Comparison of ENCODE assay signal across 8 mouse cellular contexts in the genomic region with DNA sequence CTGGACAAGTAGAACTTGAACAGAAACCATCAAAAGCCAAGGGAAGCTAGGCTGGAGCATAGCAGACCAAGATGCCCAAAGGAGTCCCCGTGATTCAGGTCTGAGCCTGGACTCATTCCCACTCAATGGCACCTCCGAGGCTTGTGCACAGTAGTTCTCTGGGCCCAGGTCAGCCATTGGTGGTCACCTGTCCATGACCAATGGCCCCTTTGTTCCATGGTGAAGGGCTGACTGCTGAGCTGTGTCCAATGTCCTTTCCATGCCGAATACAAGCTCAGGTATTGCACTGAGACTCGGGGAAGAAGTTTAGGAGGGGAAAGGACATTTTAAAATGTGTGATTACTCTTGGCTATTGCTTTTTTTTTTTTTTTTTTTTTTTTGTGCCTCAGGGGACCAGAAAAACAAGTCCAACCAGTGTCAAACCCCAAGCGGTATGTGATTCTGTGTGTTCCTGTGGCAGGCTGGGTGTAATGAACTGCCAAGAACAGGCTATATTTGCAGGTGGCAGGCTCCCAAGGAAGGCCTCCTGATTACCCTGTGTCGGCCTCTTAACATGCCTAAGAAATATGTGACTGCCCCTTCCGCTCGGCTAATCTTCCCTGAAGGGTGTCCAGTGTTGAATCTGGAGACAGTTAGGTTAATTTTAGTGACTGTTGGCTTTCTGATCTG.
A peak's percentile ranks its signal among the peaks of the same experiment; 100 is the strongest.
DNase-seq lines count a peak whose midpoint lies in the region; ATAC-seq and TF ChIP-seq lines count a peak whose summit lies in the region.

No protein-coding gene starts in this region.

- ATAC-seq in hindbrain, embryonic 11.5 days (ENCODE audit: low FRiP score): peak; percentile 25; the same call in 1 of the 2 replicates
- no peak for ATAC-seq in hindbrain, embryonic 16.5 days
- peak; percentile 63 for ATAC-seq in intestine, postnatal 0 days
- ATAC-seq in forebrain, embryonic 15.5 days (replicated peaks): no peak

- no peaks in the 10 kb centered on the region for H3K27me3 ChIP-seq in hindbrain, embryonic 11.5 days (ENCODE audit: control insufficient read depth, insufficient read depth, low read length)
- H3K27me3 ChIP-seq in hindbrain, embryonic 16.5 days (replicated peaks; ENCODE audit: control insufficient read depth, insufficient read depth, low read length): no peaks in the 10 kb centered on the region
- H3K27me3 ChIP-seq in intestine, postnatal 0 days (replicated peaks; ENCODE audit: control insufficient read depth, insufficient read depth, low read length): no peaks in the 10 kb centered on the region
- H3K27me3 ChIP-seq in forebrain, embryonic 15.5 days: no peaks in the 10 kb centered on the region

- peak; percentile 33 for DNase-seq in hindbrain, embryonic 11.5 days (ENCODE audit: low spot score)
- peak; percentile 53 for DNase-seq in forelimb bud, embryonic 11.5 days (ENCODE audit: low read depth, low spot score)
- peak; percentile 26 to 52 for DNase-seq in lung, postnatal 4 days
- no peak for DNase-seq in ovary, postnatal 36 days (ENCODE audit: low spot score)
- no peak for DNase-seq in adrenal gland, adult 8-10 months

- H3K4me3 ChIP-seq in hindbrain, embryonic 11.5 days (ENCODE audit: low read depth, low read length): no peak overlapping the region
- no peak overlapping the region for H3K4me3 ChIP-seq in hindbrain, embryonic 16.5 days (ENCODE audit: low read length)
- H3K4me3 ChIP-seq in intestine, postnatal 0 days (ENCODE audit: low read depth, low read length): no peak overlapping the region
- no peak overlapping the region for H3K4me3 ChIP-seq in forebrain, embryonic 15.5 days

- H3K9ac ChIP-seq in hindbrain, embryonic 11.5 days (ENCODE audit: low read depth, low read length): no peak overlapping the region
- no peak overlapping the region for H3K9ac ChIP-seq in hindbrain, embryonic 16.5 days (ENCODE audit: low read depth, low read length)
- H3K9ac ChIP-seq in intestine, postnatal 0 days (ENCODE audit: low read depth, low read length): no peak overlapping the region
- no peak overlapping the region for H3K9ac ChIP-seq in forebrain, embryonic 15.5 days (replicated peaks)

- 28% methylated on average over 8 of the region's 8 CpGs for WGBS in hindbrain, embryonic 11.5 days
- WGBS in hindbrain, embryonic 16.5 days: 35% methylated on average over 8 of the region's 8 CpGs
- 45% methylated on average over 8 of the region's 8 CpGs for WGBS in intestine, postnatal 0 days
- WGBS in forebrain, embryonic 15.5 days: 51% methylated on average over 8 of the region's 8 CpGs

- 0 out of 2 replicates have a peak overlapping the region, but pooled peaks have one; percentile 11 for H3K27ac ChIP-seq in hindbrain, embryonic 11.5 days (ENCODE audit: low read depth, low read length)
- H3K27ac ChIP-seq in hindbrain, embryonic 16.5 days (ENCODE audit: low read depth, low read length): no peak overlapping the region
- H3K27ac ChIP-seq in intestine, postnatal 0 days (ENCODE audit: low read depth, low read length): no peak overlapping the region
- no peak overlapping the region for H3K27ac ChIP-seq in forebrain, embryonic 15.5 days (replicated peaks)

- no peaks in the 10 kb centered on the region for H3K36me3 ChIP-seq in hindbrain, embryonic 11.5 days (ENCODE audit: control insufficient read depth, insufficient read depth, low read length)
- H3K36me3 ChIP-seq in hindbrain, embryonic 16.5 days (ENCODE audit: control insufficient read depth, insufficient read depth, low read length): no peaks in the 10 kb centered on the region
- H3K36me3 ChIP-seq in intestine, postnatal 0 days (ENCODE audit: control insufficient read depth, insufficient read depth): no peaks in the 10 kb centered on the region
- H3K36me3 ChIP-seq in forebrain, embryonic 15.5 days: no peaks in the 10 kb centered on the region

- peaks cover 8% of the 10 kb centered on the region for H3K4me1 ChIP-seq in hindbrain, embryonic 11.5 days (replicated peaks; ENCODE audit: control insufficient read depth, insufficient read depth, low read length)
- peaks cover 7% of the 10 kb centered on the region for H3K4me1 ChIP-seq in hindbrain, embryonic 16.5 days (ENCODE audit: control insufficient read depth, insufficient read depth, low read depth, low read length)
- 0 out of 2 replicates have a peak, but pooled peaks cover 2% of the 10 kb centered on the region for H3K4me1 ChIP-seq in intestine, postnatal 0 days (replicated peaks; ENCODE audit: control insufficient read depth, insufficient read depth, low read length)
- peaks cover 11% of the 10 kb centered on the region for H3K4me1 ChIP-seq in forebrain, embryonic 15.5 days

- H3K9me3 ChIP-seq in hindbrain, embryonic 11.5 days (ENCODE audit: control insufficient read depth, low read length): no peaks in the 10 kb centered on the region
- H3K9me3 ChIP-seq in hindbrain, embryonic 16.5 days (ENCODE audit: control insufficient read depth, low read length): no peaks in the 10 kb centered on the region
- no peaks in the 10 kb centered on the region for H3K9me3 ChIP-seq in intestine, postnatal 0 days (ENCODE audit: control insufficient read depth)
- no peaks in the 10 kb centered on the region for H3K9me3 ChIP-seq in forebrain, embryonic 15.5 days

- H3K4me2 ChIP-seq in hindbrain, embryonic 11.5 days (replicated peaks; ENCODE audit: low read depth, low read length): no peak overlapping the region
- H3K4me2 ChIP-seq in hindbrain, embryonic 16.5 days (ENCODE audit: low read length): no peak overlapping the region
- no peak overlapping the region for H3K4me2 ChIP-seq in intestine, postnatal 0 days (replicated peaks; ENCODE audit: low read depth)
- no peak overlapping the region for H3K4me2 ChIP-seq in forebrain, embryonic 15.5 days (replicated peaks)

- no peak for TF ChIP-seq CTCF in intestine, postnatal 0 days (IDR thresholded peaks at IDR 0.05; ENCODE audit: low read depth)

Comparison
In these comparisons a context has a peak if more than half of its experiments do, and no peak if none do; other contexts are left out.
1. ATAC-seq: peak in hindbrain, embryonic 11.5 days (single experiment) and intestine, postnatal 0 days (single experiment); none in hindbrain, embryonic 16.5 days (single experiment) and forebrain, embryonic 15.5 days (single experiment).
2. DNase-seq: peak in hindbrain, embryonic 11.5 days (single experiment), forelimb bud, embryonic 11.5 days (single experiment) and lung, postnatal 4 days (2 of 2); none in ovary, postnatal 36 days (single experiment) and adrenal gland, adult 8-10 months (single experiment).